Comparison of ENCODE assay signal across 12 mouse cellular contexts in genomic region chr13:45809777-45810410, GRCm38 (mm10).
A peak's percentile ranks its signal among the peaks of the same experiment; 100 is the strongest.
DNase-seq lines count a peak whose midpoint lies in the region; ATAC-seq lines count a peak whose summit lies in the region.
"Had no signal": no experiment of that assay in that cellular context is flagged by ENCODE, and none has a peak within 500 bp of the region (broad histone marks: within the 10 kb centered on the region; RNA-seq: fewer than 3 reads in every experiment).

No protein-coding gene starts in this region.

- DNase-seq in heart, postnatal 4 days = no peak
- DNase-seq in limb, embryonic 10.5 days (ENCODE audit: low spot score) = no peak
- peak; percentile 57 for DNase-seq in brain, adult 2 months (ENCODE audit: low read depth, low spot score)
- no peak for DNase-seq in spleen, adult 12 weeks (ENCODE audit: low spot score)
- DNase-seq in frontal cortex, adult 2 months (ENCODE audit: extremely low spot score in 1 of 2, low spot score in 1 of 2) = no peak
- DNase-seq: lung, postnatal 36 days; thymus, postnatal 14 days had no signal

- no peak overlapping the region for H3K9ac ChIP-seq in heart, embryonic 11.5 days (ENCODE audit: low read depth, low read length)
- no peak overlapping the region for H3K9ac ChIP-seq in limb, embryonic 12.5 days (replicated peaks)
- no peak overlapping the region for H3K9ac ChIP-seq in hindbrain, embryonic 16.5 days (ENCODE audit: low read depth, low read length)
- H3K9ac ChIP-seq: embryonic facial prominence, embryonic 13.5 days had no signal

- no peaks in the 10 kb centered on the region for H3K27me3 ChIP-seq in heart, embryonic 11.5 days (ENCODE audit: control insufficient read depth, insufficient read depth, low read length)
- no peaks in the 10 kb centered on the region for H3K27me3 ChIP-seq in limb, embryonic 12.5 days
- H3K27me3 ChIP-seq in limb, embryonic 10.5 days (ENCODE audit: low read depth, poor library complexity, severe bottlenecking) = no peaks in the 10 kb centered on the region
- H3K27me3 ChIP-seq in hindbrain, embryonic 16.5 days (replicated peaks; ENCODE audit: control insufficient read depth, insufficient read depth, low read length) = no peaks in the 10 kb centered on the region
- H3K27me3 ChIP-seq: embryonic facial prominence, embryonic 13.5 days had no signal

- H3K4me2 ChIP-seq in heart, embryonic 11.5 days = peak overlapping the region; percentile 50
- no peak overlapping the region for H3K4me2 ChIP-seq in limb, embryonic 12.5 days
- no peak overlapping the region for H3K4me2 ChIP-seq in hindbrain, embryonic 16.5 days (ENCODE audit: low read length)
- H3K4me2 ChIP-seq: embryonic facial prominence, embryonic 13.5 days had no signal

- no peak overlapping the region for H3K27ac ChIP-seq in heart, embryonic 11.5 days (ENCODE audit: low read depth, low read length)
- H3K27ac ChIP-seq in limb, embryonic 12.5 days = peak overlapping the region; percentile 23; the same call in 1 of the 2 replicates
- no peak overlapping the region for H3K27ac ChIP-seq in limb, embryonic 10.5 days
- H3K27ac ChIP-seq in hindbrain, embryonic 16.5 days (ENCODE audit: low read depth, low read length) = no peak overlapping the region
- H3K27ac ChIP-seq: embryonic facial prominence, embryonic 13.5 days had no signal

- no peaks in the 10 kb centered on the region for H3K36me3 ChIP-seq in heart, embryonic 11.5 days (ENCODE audit: control insufficient read depth, insufficient read depth, low read length)
- H3K36me3 ChIP-seq in limb, embryonic 12.5 days = no peaks in the 10 kb centered on the region
- H3K36me3 ChIP-seq in limb, embryonic 10.5 days = no peaks in the 10 kb centered on the region
- H3K36me3 ChIP-seq in hindbrain, embryonic 16.5 days (ENCODE audit: control insufficient read depth, insufficient read depth, low read length) = no peaks in the 10 kb centered on the region
- H3K36me3 ChIP-seq: embryonic facial prominence, embryonic 13.5 days had no signal

- no peaks in the 10 kb centered on the region for H3K9me3 ChIP-seq in heart, embryonic 11.5 days (replicated peaks; ENCODE audit: control insufficient read depth, low read length)
- no peaks in the 10 kb centered on the region for H3K9me3 ChIP-seq in limb, embryonic 12.5 days
- no peaks in the 10 kb centered on the region for H3K9me3 ChIP-seq in limb, embryonic 10.5 days (replicated peaks)
- H3K9me3 ChIP-seq in hindbrain, embryonic 16.5 days (ENCODE audit: control insufficient read depth, low read length) = no peaks in the 10 kb centered on the region
- H3K9me3 ChIP-seq: embryonic facial prominence, embryonic 13.5 days had no signal

- H3K4me3 ChIP-seq in heart, embryonic 11.5 days (ENCODE audit: low read depth, low read length) = no peak overlapping the region; the same call in 1 of the 2 replicates
- H3K4me3 ChIP-seq in limb, embryonic 12.5 days (replicated peaks) = no peak overlapping the region
- H3K4me3 ChIP-seq in limb, embryonic 10.5 days = no peak overlapping the region
- H3K4me3 ChIP-seq in hindbrain, embryonic 16.5 days (ENCODE audit: low read length) = no peak overlapping the region
- H3K4me3 ChIP-seq: embryonic facial prominence, embryonic 13.5 days had no signal

- WGBS in heart, embryonic 11.5 days (ENCODE audit: insufficient replicate concordance) = 52% methylated on average over 16 of the region's 16 CpGs
- 60% methylated on average over 16 of the region's 16 CpGs for WGBS in limb, embryonic 12.5 days
- WGBS in limb, embryonic 10.5 days = 70% methylated on average over 16 of the region's 16 CpGs
- 34% methylated on average over 16 of the region's 16 CpGs for whole genome bisulfite sequencing in hindbrain, embryonic 16.5 days

- peaks cover 16% of the 10 kb centered on the region for H3K4me1 ChIP-seq in heart, embryonic 11.5 days (ENCODE audit: control insufficient read depth, insufficient read depth, low read length)
- H3K4me1 ChIP-seq in limb, embryonic 12.5 days (replicated peaks) = peaks cover 26% of the 10 kb centered on the region
- H3K4me1 ChIP-seq in limb, embryonic 10.5 days = peaks cover 20% of the 10 kb centered on the region
- peaks cover 8% of the 10 kb centered on the region for H3K4me1 ChIP-seq in hindbrain, embryonic 16.5 days (ENCODE audit: control insufficient read depth, insufficient read depth, low read depth, low read length)

- ATAC-seq in heart, embryonic 11.5 days (replicated peaks; ENCODE audit: insufficient number of reproducible peaks, low FRiP score, low TSS enrichment) = no peak
- no peak for ATAC-seq in limb, embryonic 12.5 days (ENCODE audit: insufficient number of reproducible peaks, insufficient read depth, low FRiP score, low TSS enrichment, low read depth)
- peak; percentile 49; the same call in 1 of the 2 replicates for ATAC-seq in hindbrain, embryonic 16.5 days
- ATAC-seq: CD4-positive, CD25-positive, alpha-beta regulatory T cell, adult 4 months had no signal
